Mouse (Mus musculus) testis, adult 2 months (tissue): ENCODE data around the gene Tubb3.

Source experiments
- CTCF ChIP-seq: fragments of 200-500 bp; IDR thresholded peaks from 2 replicates; pipeline ENCODE4 v1.5.1; 2012; ENCODE audit warnings: low read depth, mild to moderate bottlenecking, inconsistent platforms, low read length, moderate library complexity; ENCODE audit not compliant: control insufficient read depth, insufficient read depth, insufficient replicate concordance
- POLR2A ChIP-seq: fragments of 200-500 bp; IDR thresholded peaks from 2 replicates; pipeline ENCODE4 v1.6.1; 2012; ENCODE audit warnings: low read depth, mild to moderate bottlenecking, inconsistent platforms, low read length, moderate library complexity; ENCODE audit not compliant: control insufficient read depth

DNA sequence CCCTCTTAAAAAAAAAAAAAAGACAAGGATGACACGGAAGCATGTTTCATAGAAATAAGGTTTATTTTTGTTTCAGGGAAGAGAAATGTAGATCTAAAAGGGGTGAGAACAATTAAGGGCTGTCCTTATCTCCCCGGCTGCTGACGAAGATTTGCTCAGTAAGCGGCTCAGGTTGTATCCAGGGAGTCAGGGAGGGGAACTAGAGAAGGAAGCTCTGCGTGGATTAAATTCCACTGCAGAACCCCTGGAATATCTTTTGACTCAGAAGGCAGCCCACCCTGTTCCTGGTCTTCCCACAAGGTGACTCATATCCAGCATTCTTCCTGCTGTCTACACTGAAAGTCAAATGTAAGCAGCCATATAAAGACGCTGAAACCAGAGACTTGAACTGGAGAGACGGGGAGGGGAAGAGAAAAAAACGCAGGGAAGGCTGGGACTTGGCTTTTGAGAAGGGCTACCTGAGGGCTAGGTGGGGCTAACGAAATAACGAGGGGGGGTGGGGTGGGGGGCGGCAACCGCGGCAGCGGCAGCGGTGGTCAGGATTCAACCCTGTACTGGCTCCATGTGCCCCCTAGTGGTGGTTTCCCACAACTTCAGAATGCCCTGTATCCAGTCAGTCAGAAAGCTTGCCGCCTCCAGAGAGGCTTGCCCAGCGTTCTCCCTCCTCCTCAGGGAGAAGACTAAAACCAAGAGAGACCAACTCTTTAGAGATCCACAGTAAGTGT, 11.0 kb downstream of the Tubb3 start:
- TF ChIP-seq CTCF (peak; percentile 72; the same call in 1 of the 2 replicates), POLR2A (no peak)
